Mouse (Mus musculus): ENCODE results near the gene Eif5b. TPM values are rescaled to one million over a fixed set of nuclear protein-coding genes. Genes with fewer than 3 reads are reported as not detected.

Gene Eif5b
- polyA plus RNA-seq, 1 experiment from 2014 or later = 27.2 TPM

DNA sequence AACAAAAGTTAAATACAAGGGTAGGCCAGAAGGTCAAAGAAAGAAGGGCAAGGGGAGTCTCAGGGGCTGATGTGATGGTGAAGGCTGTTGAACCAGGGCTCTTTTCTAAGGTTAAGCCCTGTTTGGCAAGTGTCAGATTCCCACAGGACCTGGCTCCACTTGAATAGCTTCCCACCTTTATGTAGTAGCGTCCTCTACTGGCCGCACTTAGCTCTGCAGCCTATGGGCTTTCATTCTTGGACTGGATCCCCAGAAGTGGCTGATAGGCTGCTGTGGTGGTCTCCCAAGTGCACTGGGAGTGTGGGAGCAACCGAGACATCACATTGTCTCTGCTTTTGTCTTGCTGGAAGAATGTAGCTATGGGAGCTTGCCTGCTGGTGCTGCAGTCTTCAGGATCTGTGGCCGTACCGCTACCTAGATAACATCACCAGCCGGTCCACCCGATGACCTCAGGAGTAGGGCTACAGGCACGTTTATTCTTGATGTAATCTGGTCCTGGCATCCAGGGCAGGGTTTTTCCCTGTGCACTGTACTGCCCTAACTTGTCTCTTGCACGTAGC lies 12.0 kb upstream of the Eif5b start:
- Histone ChIP-seq H3K4me1 (peaks cover 5% of the 10 kb centered on the region; the same call in 1 of the 2 replicates), H3K27me3 (ENCODE audit: low read depth, poor library complexity, severe bottlenecking) (no peaks in the 10 kb centered on the region), H3K4me3 (no peak overlapping the region), H3K9me3 (replicated peaks) (no peaks in the 10 kb centered on the region), H3K27ac (no peak overlapping the region), H3K36me3 (peaks cover 68% of the 10 kb centered on the region)
- WGBS = 84% methylated on average over 9 of the region's 9 CpGs
- no peak for DNase-seq (ENCODE audit: low spot score)

DNA sequence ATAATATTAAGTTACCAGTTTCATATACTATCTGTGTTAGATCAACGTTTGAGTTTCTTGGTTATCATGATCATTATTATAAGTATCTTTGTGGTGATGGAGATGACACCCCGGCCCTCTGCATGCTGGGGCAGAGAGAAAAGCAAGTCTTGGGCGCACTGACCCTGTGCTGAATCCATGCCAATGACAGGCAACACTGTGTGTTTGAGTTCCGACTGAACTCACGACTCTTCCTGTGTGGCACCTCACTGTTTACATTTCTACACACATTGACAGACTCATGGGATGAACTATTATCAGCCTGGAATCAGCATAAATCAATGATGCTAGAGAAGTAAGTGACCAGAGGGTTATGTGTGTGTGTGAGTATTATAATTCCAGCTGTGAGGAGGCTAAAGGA lies 10.0 kb upstream of the Eif5b start:
- DNase-seq (ENCODE audit: low spot score) = no peak
- no peaks in the 10 kb centered on the region for H3K27me3 ChIP-seq (ENCODE audit: low read depth, poor library complexity, severe bottlenecking)
- H3K4me3 ChIP-seq = no peak overlapping the region
- peaks cover 88% of the 10 kb centered on the region for H3K36me3 ChIP-seq
- 93% methylated on average over 5 of the region's 5 CpGs for WGBS
- H3K4me1 ChIP-seq = peaks cover 5% of the 10 kb centered on the region; the same call in 1 of the 2 replicates
- H3K9me3 ChIP-seq (replicated peaks) = no peaks in the 10 kb centered on the region
- no peak overlapping the region for H3K27ac ChIP-seq

DNA sequence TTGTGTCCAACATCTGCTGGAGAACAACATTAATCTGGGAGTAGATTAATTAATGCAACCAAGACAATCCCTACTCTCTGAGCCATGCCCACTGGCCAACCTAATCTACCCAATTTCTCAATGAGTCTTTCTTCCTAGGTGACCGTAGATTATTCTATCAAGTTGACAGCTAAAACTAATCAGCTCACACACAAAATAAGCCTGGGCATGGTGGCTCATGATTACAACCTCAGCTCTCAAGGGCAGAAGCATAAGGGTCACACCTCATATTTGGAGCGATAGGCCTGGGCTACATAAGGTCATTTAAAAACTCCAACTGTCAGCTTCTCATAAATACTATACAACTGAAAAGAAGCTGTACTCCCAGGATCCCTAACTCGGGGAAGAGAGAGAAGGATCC lies 1.6 kb upstream of the Eif5b start:
- no peak for DNase-seq (ENCODE audit: low spot score)
- Histone ChIP-seq H3K27me3 (ENCODE audit: low read depth, poor library complexity, severe bottlenecking) (no peaks in the 10 kb centered on the region), H3K36me3 (peaks cover 44% of the 10 kb centered on the region), H3K4me1 (peaks cover 18% of the 10 kb centered on the region), H3K4me3 (peak overlapping the region; percentile 69), H3K9me3 (replicated peaks) (no peaks in the 10 kb centered on the region), H3K27ac (peak overlapping the region; percentile 90; the same call in 1 of the 2 replicates)
- WGBS = 50% methylated on average over 3 of the region's 3 CpGs

DNA sequence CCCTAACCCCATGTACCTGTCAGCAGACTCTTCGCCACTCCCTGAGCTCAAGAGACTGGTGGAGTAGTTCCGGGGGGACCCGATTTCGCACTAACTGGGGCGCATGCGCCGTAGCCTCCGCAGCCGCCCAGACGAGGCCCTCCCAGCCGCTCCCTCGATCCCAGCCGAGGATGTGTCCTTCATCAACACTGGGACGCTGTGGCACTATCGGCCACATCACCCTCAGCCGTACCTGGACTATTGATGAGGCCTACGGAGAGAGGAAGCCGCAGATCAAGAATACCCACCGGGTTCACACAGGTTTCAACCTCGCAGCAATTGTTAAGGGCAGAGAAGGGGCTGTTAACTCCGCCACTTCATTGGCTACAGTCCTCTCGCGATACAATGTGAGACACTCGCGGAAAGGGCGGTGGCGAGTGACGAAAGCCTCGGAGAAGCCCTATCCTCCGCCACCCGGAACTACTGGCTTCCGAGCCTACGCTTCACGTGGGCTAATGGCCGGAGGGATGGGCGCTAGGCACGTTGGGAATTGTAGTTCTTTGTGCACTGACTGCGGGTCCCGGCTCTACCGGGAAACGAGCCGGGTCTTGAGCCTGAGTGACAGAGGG lies 829 bp upstream of the Eif5b start:
- H3K9me3 ChIP-seq (replicated peaks) = no peaks in the 10 kb centered on the region
- peak overlapping the region; percentile 69 for H3K4me3 ChIP-seq
- H3K4me1 ChIP-seq = peaks cover 18% of the 10 kb centered on the region
- WGBS = under 1% methylated on average over 42 of the region's 42 CpGs
- H3K27ac ChIP-seq = peak overlapping the region; percentile 90
- no peaks in the 10 kb centered on the region for H3K27me3 ChIP-seq (ENCODE audit: low read depth, poor library complexity, severe bottlenecking)
- peaks cover 38% of the 10 kb centered on the region for H3K36me3 ChIP-seq
- DNase-seq (ENCODE audit: low spot score) = peak; percentile 94

DNA sequence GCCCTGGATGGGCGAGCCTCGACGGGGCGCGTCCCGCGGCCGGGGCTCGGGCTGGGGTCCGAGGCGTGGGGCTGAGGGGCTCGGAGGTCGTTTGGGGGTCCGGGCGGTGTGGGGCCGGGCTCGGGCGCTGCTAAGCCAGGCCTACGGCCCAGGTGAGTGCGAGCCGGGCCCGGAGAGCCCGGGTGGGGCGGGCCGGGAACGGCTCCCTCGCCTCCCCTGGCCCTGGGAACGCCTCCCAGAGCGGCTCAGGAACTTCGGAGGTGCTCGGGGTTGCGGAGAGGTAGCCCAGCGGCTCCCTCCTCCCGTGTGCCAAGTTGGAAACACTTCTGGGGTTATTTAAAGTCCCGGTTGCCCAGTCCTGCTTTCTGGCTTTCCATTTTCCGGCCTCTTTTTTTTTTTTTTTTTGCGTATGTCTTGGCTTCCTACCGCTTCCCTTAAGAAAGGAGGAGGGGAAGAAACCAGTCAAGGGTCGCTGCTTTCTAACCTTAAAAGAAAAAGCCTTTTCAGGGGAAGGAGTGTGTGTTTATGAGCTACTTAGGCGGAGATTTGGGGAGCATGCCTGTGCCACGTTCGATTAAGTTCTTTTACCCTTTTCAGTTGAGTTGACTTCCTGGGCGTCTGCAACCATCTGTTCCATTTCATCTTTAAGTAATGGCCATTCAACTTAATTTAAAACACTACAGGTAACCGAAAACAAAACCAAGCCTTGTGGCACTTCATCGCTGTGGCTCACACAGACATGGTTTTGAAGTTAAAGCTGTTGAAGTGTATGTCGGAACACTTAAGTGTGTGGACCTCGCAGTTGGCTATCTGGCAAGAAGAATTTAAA lies 775 bp downstream of the Eif5b start:
- H3K27ac ChIP-seq = peak overlapping the region; percentile 90
- WGBS = 5% methylated on average over 46 of the region's 47 CpGs
- no peak for DNase-seq (ENCODE audit: low spot score)
- peaks cover 18% of the 10 kb centered on the region for H3K4me1 ChIP-seq
- H3K36me3 ChIP-seq = peaks cover 23% of the 10 kb centered on the region
- H3K9me3 ChIP-seq (replicated peaks) = no peaks in the 10 kb centered on the region
- no peaks in the 10 kb centered on the region for H3K27me3 ChIP-seq (ENCODE audit: low read depth, poor library complexity, severe bottlenecking)
- peak overlapping the region; percentile 69 for H3K4me3 ChIP-seq

DNA sequence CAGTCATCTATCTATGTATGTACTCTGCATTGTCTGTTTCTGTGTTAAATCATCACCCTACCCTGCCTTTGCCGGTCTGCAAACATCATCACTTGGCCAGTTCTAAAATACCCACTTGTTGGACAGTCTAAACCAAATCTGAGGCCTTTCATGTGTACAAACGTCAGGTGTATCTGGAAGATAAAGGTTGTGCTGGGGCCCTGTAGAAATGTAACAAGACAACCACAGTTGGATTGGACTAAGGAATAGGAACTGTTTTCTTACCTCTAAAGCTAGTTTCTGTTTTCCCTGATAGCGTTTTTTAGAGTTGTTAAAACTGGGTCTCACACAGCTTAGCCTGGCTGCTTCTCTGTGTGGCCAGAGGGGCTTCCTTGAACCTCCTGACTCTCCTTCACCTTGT lies 1.7 kb downstream of the Eif5b start:
- Histone ChIP-seq H3K9me3 (replicated peaks) (no peaks in the 10 kb centered on the region), H3K27me3 (ENCODE audit: low read depth, poor library complexity, severe bottlenecking) (no peaks in the 10 kb centered on the region), H3K4me3 (peak overlapping the region; percentile 69; the same call in 1 of the 2 replicates), H3K36me3 (peaks cover 14% of the 10 kb centered on the region), H3K27ac (no peak overlapping the region), H3K4me1 (peaks cover 18% of the 10 kb centered on the region)
- no peak for DNase-seq (ENCODE audit: low spot score)
- WGBS = 83% methylated on average over 3 of the region's 3 CpGs

DNA sequence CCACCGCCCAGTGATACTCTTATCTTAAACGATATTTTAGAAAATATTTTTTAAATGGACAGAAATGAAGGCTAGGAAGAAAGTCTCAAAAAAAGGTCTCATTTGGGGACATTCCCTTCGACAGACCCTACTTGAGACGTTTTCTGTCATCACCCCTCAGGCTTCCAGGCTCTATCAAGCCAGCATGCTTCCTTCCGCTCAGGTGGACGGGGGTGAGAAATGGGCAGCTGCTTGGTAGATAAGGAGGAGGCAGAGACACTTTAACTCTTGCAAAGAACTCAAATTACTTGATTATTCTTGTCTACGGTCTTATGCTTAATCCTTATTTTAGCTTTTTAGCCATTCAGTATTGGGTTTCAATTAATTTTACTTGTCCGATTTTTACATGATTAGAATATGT lies 3.0 kb downstream of the Eif5b start:
- Histone ChIP-seq H3K27me3 (ENCODE audit: low read depth, poor library complexity, severe bottlenecking) (no peaks in the 10 kb centered on the region), H3K4me3 (no peak overlapping the region), H3K4me1 (peaks cover 18% of the 10 kb centered on the region), H3K36me3 (0 out of 2 replicates have a peak, but pooled peaks cover 3% of the 10 kb centered on the region), H3K27ac (no peak overlapping the region), H3K9me3 (replicated peaks) (no peaks in the 10 kb centered on the region)
- 92% methylated on average over 8 of the region's 8 CpGs for WGBS
- DNase-seq (ENCODE audit: low spot score) = no peak

DNA sequence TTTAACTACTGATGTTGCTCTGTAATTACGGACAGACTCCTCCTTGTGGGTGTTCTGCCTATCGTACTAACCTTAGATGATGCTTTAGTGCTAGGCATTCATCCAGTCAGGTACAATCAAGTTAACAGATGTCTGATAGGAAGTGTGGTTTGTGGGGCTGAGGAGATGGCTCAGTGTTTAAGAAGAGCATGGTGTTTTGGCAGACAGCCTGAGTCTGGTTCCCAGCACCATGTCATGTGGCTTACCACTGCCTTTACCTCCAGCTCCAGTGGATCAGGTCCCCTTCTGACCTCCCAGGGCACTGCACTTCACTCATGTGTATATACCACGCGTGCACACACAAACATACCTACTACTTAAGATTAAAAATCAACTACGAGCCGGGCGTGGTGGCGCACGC lies 4.1 kb downstream of the Eif5b start:
- no peak for DNase-seq (ENCODE audit: low spot score)
- Histone ChIP-seq H3K4me3 (no peak overlapping the region), H3K36me3 (0 out of 2 replicates have a peak, but pooled peaks cover 3% of the 10 kb centered on the region), H3K27me3 (ENCODE audit: low read depth, poor library complexity, severe bottlenecking) (no peaks in the 10 kb centered on the region), H3K27ac (no peak overlapping the region), H3K9me3 (replicated peaks) (no peaks in the 10 kb centered on the region), H3K4me1 (peaks cover 13% of the 10 kb centered on the region)
- 96% methylated on average over 9 of the region's 9 CpGs for WGBS

DNA sequence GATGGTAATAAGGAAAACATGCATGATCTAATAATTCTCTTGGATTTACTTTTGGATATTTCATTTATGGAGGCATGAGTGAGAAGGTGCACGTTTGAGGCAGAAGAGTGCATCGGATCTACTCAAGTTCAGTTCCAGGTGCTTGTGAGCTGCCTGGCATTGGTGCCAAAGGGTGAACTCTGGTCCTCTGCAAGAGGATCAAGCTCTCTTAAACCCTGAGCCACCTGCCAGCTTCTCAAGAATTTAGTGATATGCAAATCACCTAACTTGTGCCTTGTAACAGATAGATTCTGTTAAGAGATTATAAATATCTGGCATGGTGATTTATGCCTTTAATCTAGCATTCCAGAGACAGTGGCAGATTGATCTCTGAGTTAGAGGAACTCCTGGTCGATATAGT lies 5.2 kb downstream of the Eif5b start:
- Histone ChIP-seq H3K27ac (no peak overlapping the region), H3K4me3 (no peak overlapping the region), H3K36me3 (0 out of 2 replicates have a peak, but pooled peaks cover 3% of the 10 kb centered on the region), H3K27me3 (ENCODE audit: low read depth, poor library complexity, severe bottlenecking) (no peaks in the 10 kb centered on the region), H3K4me1 (peaks cover 10% of the 10 kb centered on the region), H3K9me3 (replicated peaks) (no peaks in the 10 kb centered on the region)
- DNase-seq (ENCODE audit: low spot score) = no peak
- 93% methylated on average over 3 of the region's 3 CpGs for WGBS

DNA sequence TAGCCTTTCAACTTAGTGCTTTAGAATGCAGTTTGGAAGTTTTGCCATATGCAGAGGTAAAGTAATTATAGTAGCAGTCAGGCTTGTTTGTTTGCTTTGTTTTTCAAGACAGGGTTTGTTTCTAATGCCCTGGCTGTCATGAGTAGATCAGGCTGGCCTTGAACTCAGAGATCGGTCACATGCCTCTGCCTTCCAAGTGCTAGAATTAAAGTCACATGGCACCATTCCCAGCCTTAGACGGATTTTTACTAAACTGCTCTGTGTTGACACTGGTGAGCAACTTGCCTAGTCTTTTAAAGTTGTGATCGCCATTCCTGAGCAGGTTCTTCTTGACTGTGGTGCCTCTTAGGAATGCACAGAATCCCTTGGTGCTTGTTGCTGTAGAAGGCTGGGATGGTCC lies 8.9 kb downstream of the Eif5b start:
- 76% methylated on average over 3 of the region's 3 CpGs for WGBS
- 0 out of 2 replicates have a peak, but pooled peaks cover 3% of the 10 kb centered on the region for H3K36me3 ChIP-seq
- H3K4me1 ChIP-seq = no peaks in the 10 kb centered on the region
- H3K27ac ChIP-seq = no peak overlapping the region
- no peak overlapping the region for H3K4me3 ChIP-seq
- no peaks in the 10 kb centered on the region for H3K27me3 ChIP-seq (ENCODE audit: low read depth, poor library complexity, severe bottlenecking)
- no peak for DNase-seq (ENCODE audit: low spot score)
- no peaks in the 10 kb centered on the region for H3K9me3 ChIP-seq (replicated peaks)

DNA sequence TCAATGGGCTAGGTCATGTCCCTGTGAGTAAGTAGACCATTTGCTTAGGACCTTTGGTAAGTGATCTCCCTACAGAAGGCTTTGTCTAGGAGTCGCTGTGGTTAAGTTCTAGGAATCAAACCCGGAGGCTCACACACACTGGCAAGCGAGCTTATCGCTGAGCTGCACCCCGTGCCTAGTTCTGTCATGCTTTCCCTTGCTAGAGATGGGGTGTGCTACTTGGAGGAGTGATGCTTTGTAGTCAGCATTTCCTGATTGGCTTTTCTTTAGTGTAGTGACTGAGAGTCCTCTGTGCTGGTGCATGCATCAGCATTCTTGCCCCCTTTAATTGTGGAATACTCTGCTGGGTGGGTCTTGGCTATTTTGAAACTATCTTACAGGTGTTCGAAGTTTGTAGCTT lies 13.8 kb downstream of the Eif5b start:
- Histone ChIP-seq H3K4me3 (no peak overlapping the region), H3K36me3 (no peaks in the 10 kb centered on the region), H3K27ac (no peak overlapping the region), H3K27me3 (ENCODE audit: low read depth, poor library complexity, severe bottlenecking) (no peaks in the 10 kb centered on the region), H3K4me1 (no peaks in the 10 kb centered on the region), H3K9me3 (replicated peaks) (no peaks in the 10 kb centered on the region)
- no peak for DNase-seq (ENCODE audit: low spot score)
- 82% methylated on average over 6 of the region's 6 CpGs for WGBS

DNA sequence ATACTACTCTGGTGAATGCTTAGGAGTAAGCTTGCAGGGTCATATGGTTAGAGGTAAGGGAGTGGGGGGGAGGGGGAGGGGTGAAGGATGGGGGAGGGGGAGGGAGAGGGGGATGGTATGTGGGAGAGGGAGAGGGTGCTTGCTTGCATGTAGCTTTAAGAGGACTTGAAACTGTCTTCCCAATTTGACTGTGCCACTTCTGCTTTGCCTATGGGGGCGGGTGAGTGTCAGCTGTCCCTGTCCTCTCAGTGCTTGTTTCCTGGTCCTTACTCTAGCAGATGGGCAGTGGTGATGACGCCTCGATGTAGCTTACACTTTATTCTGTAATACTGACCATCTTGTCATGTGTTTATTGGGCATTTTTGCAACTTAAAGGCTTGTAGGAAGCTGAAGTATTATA lies 14.3 kb downstream of the Eif5b start:
- Histone ChIP-seq H3K4me3 (no peak overlapping the region), H3K4me1 (no peaks in the 10 kb centered on the region), H3K36me3 (no peaks in the 10 kb centered on the region), H3K9me3 (replicated peaks) (no peaks in the 10 kb centered on the region), H3K27me3 (ENCODE audit: low read depth, poor library complexity, severe bottlenecking) (no peaks in the 10 kb centered on the region), H3K27ac (no peak overlapping the region)
- WGBS = 87% methylated on average over 3 of the region's 3 CpGs
- DNase-seq (ENCODE audit: low spot score) = no peak

DNA sequence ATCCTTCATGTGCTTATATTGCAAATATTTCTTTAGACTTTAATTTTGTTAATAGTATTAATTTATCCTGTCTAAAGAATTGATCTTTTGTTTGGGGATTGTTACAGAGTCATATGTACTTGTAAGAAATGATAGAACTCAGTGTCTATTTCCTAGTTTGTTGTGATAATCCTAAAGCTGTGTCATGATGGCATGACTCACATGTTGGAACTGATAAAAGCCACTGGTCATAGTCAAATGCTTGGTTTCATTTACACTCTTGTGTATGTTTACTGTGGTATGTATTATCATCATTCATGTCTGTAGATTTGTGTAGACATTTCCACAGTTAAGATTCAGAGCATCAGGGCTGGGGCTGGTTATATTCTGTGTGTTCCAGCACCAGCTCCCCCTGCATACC lies 14.7 kb downstream of the Eif5b start:
- H3K4me3 ChIP-seq = no peak overlapping the region
- no peak for DNase-seq (ENCODE audit: low spot score)
- no peaks in the 10 kb centered on the region for H3K27me3 ChIP-seq (ENCODE audit: low read depth, poor library complexity, severe bottlenecking)
- H3K9me3 ChIP-seq (replicated peaks) = no peaks in the 10 kb centered on the region
- no peak overlapping the region for H3K27ac ChIP-seq
- H3K36me3 ChIP-seq = peaks cover under 1% of the 10 kb centered on the region; the same call in 1 of the 2 replicates
- no peaks in the 10 kb centered on the region for H3K4me1 ChIP-seq
